Mouse (Mus musculus) limb, embryonic 11.5 days (tissue): ENCODE measurements around the gene Wdr24. TPM values are rescaled to one million over a fixed set of nuclear protein-coding genes. Genes with fewer than 3 reads are reported as not detected.
"Not testable (repeated sequence)": the region's sequence is repeated elsewhere in the genome, so short reads cannot be mapped to it uniquely, and the experiment has no call there.

ENCODE experiments used
- ATAC-seq: fragments of 200-750 bp; cut with Nextera tagmentation; 2 replicates; pipeline ENCODE4 v1.8.0; 2017; ENCODE audit warnings: low read depth; ENCODE audit not compliant: insufficient number of reproducible peaks, low FRiP score, low TSS enrichment
- DNase-seq: peaks from one replicate; pipeline ENCODE4 v3.0.0-alpha.2; 2015; ENCODE audit warnings: low spot score
- H3K27ac ChIP-seq: fragments of 300-500 bp; sonication (generic); replicated peaks from 2 replicates; pipeline ENCODE4 v1.5.1; 2014; ENCODE audit warnings: low read depth, mild to moderate bottlenecking, low read length
- H3K27me3 ChIP-seq: fragments of 300-500 bp; sonication (generic); 2 replicates; pipeline ENCODE4 v1.6.1; 2014; ENCODE audit warnings: mild to moderate bottlenecking, low read length, mixed read lengths; ENCODE audit not compliant: control insufficient read depth, insufficient read depth
- H3K36me3 ChIP-seq: fragments of 300-500 bp; sonication (generic); 2 replicates; pipeline ENCODE4 v1.6.1; 2014; ENCODE audit warnings: mild to moderate bottlenecking, low read length, moderate library complexity, mixed read lengths; ENCODE audit not compliant: control insufficient read depth, insufficient read depth
- H3K4me1 ChIP-seq: fragments of 300-500 bp; sonication (generic); 2 replicates; pipeline ENCODE4 v1.6.1; 2014; ENCODE audit warnings: low read length, mixed read lengths; ENCODE audit not compliant: control insufficient read depth, insufficient read depth
- H3K4me2 ChIP-seq: fragments of 300-500 bp; sonication (generic); 2 replicates; pipeline ENCODE4 v1.6.1; 2014; ENCODE audit warnings: low read depth, mild to moderate bottlenecking, moderate library complexity; ENCODE audit not compliant: severe bottlenecking
- H3K4me3 ChIP-seq: fragments of 300-500 bp; sonication (generic); 2 replicates; pipeline ENCODE4 v1.5.1; 2014; ENCODE audit warnings: low read depth, low read length
- H3K9ac ChIP-seq: fragments of 300-500 bp; sonication (generic); 2 replicates; pipeline ENCODE4 v1.6.1; 2014; ENCODE audit warnings: mild to moderate bottlenecking, low read length
- H3K9me3 ChIP-seq: fragments of 300-500 bp; sonication (generic); 2 replicates; pipeline ENCODE4 v1.6.1; 2016; ENCODE audit warnings: low read length; ENCODE audit not compliant: control insufficient read depth
- WGBS: fragments of 180-500 bp; shearing (Covaris S2); extraction: QIAGEN DNeasy Blood & Tissue Kit; methylation state at CpG from one replicate; pipeline ENCODE4 v1.1.7; 2014; 5-methylcytosine and 5-hydroxymethylcytosine counted together
- polyA plus RNA-seq: library from polyadenylated mRNA; unstranded; fragments of >200 nt; fragmentation: Nextera tagmentation; extraction: Ambion mirVana; gene quantifications from 2 replicates; pipeline ENCODE4 v1.2.1, GENCODE M21; 2014

Wdr24 gene
- polyA plus RNA-seq, 1 experiment from 2014 or later: 27.9 TPM

- Histone ChIP-seq H3K27me3 (no peaks in the 10 kb centered on the region), H3K9me3 (no peaks in the 10 kb centered on the region), H3K4me2 (peak within 1 kb of the TSS; percentile 99), H3K4me3 (peak within 1 kb of the TSS; percentile 76), H3K36me3 (no peaks in the 10 kb centered on the region), H3K9ac (peak within 1 kb of the TSS; percentile 79), H3K27ac (peak within 1 kb of the TSS; percentile 57), H3K4me1 (peaks cover 30% of the 10 kb centered on the region)
- DNase-seq (peak; percentile 95), ATAC-seq (peak; percentile 82; the same call in 1 of the 2 replicates)
- under 1% methylated on average over 34 of the region's 35 CpGs for WGBS
Observed at GRCm38 (mm10) chr17:25796951-25797369, 26.5 kb upstream of the Wdr24 start, which contains the start of gene Metrn. Gene Metrn, minus strand, starts transcription at chr17:25797136.

GRCm38 (mm10) chr17:25801029-25801428, 22.4 kb upstream of the Wdr24 start:
- Histone ChIP-seq H3K9me3 (no peaks in the 10 kb centered on the region), H3K4me3 (no peak overlapping the region), H3K27ac (no peak overlapping the region), H3K9ac (no peak overlapping the region), H3K4me2 (no peak overlapping the region), H3K27me3 (0 out of 2 replicates have a peak, but pooled peaks cover 2% of the 10 kb centered on the region), H3K4me1 (peaks cover 8% of the 10 kb centered on the region), H3K36me3 (no peaks in the 10 kb centered on the region)
- peak; percentile 76 for DNase-seq
- ATAC-seq: no peak
- 9% methylated on average over 6 of the region's 6 CpGs for WGBS

- ATAC-seq (no peak), DNase-seq (no peak)
- H3K4me1 ChIP-seq: no peaks in the 10 kb centered on the region
- H3K27ac ChIP-seq: no peak overlapping the region
- H3K36me3 ChIP-seq: no peaks in the 10 kb centered on the region
- 14% methylated on average over 10 of the region's 10 CpGs for WGBS
- peaks cover 4% of the 10 kb centered on the region for H3K27me3 ChIP-seq
- no peak overlapping the region for H3K4me3 ChIP-seq
- H3K4me2 ChIP-seq: no peak overlapping the region
- H3K9me3 ChIP-seq: no peaks in the 10 kb centered on the region
- H3K9ac ChIP-seq: peak overlapping the region; percentile 43; the same call in 1 of the 2 replicates
Observed at GRCm38 (mm10) chr17:25802825-25803517, 20.5 kb upstream of the Wdr24 start.

- Histone ChIP-seq H3K36me3 (no peaks in the 10 kb centered on the region), H3K4me2 (no peak overlapping the region), H3K9me3 (no peaks in the 10 kb centered on the region), H3K9ac (no peak overlapping the region), H3K4me3 (no peak overlapping the region), H3K27ac (no peak overlapping the region), H3K27me3 (peaks cover 35% of the 10 kb centered on the region), H3K4me1 (0 out of 2 replicates have a peak, but pooled peaks cover 2% of the 10 kb centered on the region)
- DNase-seq: no peak
- ATAC-seq: no peak
- WGBS: 82% methylated on average over 4 of the region's 4 CpGs
Observed at GRCm38 (mm10) chr17:25806507-25806906, 16.9 kb upstream of the Wdr24 start.

GRCm38 (mm10) chr17:25807452-25807851, 16.0 kb upstream of the Wdr24 start:
- not testable (repeated sequence) for H3K4me1 ChIP-seq, H3K9ac ChIP-seq, H3K9me3 ChIP-seq, H3K4me2 ChIP-seq, ATAC-seq, H3K4me3 ChIP-seq, H3K27ac ChIP-seq, DNase-seq, H3K36me3 ChIP-seq
- WGBS: 47% methylated on average over 2 of the region's 2 CpGs
- H3K27me3 ChIP-seq: peaks cover 33% of the 10 kb centered on the region

GRCm38 (mm10) chr17:25808028-25808427, 15.4 kb upstream of the Wdr24 start:
- H3K9me3 ChIP-seq: no peaks in the 10 kb centered on the region
- H3K27ac ChIP-seq: no peak overlapping the region
- 40% methylated on average over 5 of the region's 5 CpGs for WGBS
- H3K9ac ChIP-seq: no peak overlapping the region
- peaks cover 33% of the 10 kb centered on the region for H3K27me3 ChIP-seq
- H3K4me2 ChIP-seq: peak overlapping the region; percentile 97
- H3K4me1 ChIP-seq: 0 out of 2 replicates have a peak, but pooled peaks cover 2% of the 10 kb centered on the region
- DNase-seq (no peak), ATAC-seq (no peak)
- H3K36me3 ChIP-seq: no peaks in the 10 kb centered on the region
- H3K4me3 ChIP-seq: peak overlapping the region; percentile 68; the same call in 1 of the 2 replicates

- Histone ChIP-seq H3K4me2 (peak within 1 kb of the TSS; percentile 97), H3K4me3 (peak within 1 kb of the TSS; percentile 68), H3K27me3 (peaks cover 36% of the 10 kb centered on the region), H3K9me3 (no peaks in the 10 kb centered on the region), H3K36me3 (no peaks in the 10 kb centered on the region), H3K27ac (no peak within 1 kb of the TSS), H3K4me1 (0 out of 2 replicates have a peak, but pooled peaks cover 2% of the 10 kb centered on the region), H3K9ac (peak within 1 kb of the TSS; percentile 64)
- peak; percentile 60; the same call in 1 of the 2 replicates for ATAC-seq
- WGBS: 0% methylated on average over 72 of the region's 100 CpGs
- DNase-seq: peak; percentile 80
Observed at GRCm38 (mm10) chr17:25808789-25809605, 14.4 kb upstream of the Wdr24 start, which contains the start of gene Fbxl16. Gene Fbxl16, plus strand, starts transcription at chr17:25809085.
